Mouse (Mus musculus): ENCODE measurements around the gene Lsm3.

The Lsm3 gene

GRCm38 (mm10) chr6:91558565-91558964, 42.8 kb downstream of the Lsm3 start:
- no peak for DNase-seq (ENCODE audit: low read depth, low spot score)

DNA sequence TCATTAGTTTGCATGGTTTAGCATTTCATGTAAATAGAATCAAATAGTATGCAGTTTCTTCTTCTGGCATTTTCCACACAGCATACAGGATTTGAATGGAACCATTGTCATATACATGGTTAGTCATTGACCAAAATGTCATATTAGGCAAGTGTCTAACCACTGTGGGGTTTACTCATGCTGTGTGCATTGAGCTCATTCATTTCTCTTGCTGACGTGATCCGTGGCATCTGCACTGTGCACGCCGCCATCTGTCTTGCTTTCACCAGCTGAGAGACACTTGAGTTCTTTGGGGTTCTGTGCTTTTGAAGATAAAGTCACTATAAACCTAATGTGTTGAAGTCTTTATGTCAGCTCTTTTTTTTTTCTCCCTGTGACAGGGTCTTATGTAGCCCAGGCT, 43.6 kb downstream of the Lsm3 start:
- no peak for DNase-seq (ENCODE audit: low read depth, low spot score)

GRCm38 (mm10) chr6:91560186-91560585, 44.5 kb downstream of the Lsm3 start:
- DNase-seq (ENCODE audit: low read depth, low spot score), result no peak

DNA sequence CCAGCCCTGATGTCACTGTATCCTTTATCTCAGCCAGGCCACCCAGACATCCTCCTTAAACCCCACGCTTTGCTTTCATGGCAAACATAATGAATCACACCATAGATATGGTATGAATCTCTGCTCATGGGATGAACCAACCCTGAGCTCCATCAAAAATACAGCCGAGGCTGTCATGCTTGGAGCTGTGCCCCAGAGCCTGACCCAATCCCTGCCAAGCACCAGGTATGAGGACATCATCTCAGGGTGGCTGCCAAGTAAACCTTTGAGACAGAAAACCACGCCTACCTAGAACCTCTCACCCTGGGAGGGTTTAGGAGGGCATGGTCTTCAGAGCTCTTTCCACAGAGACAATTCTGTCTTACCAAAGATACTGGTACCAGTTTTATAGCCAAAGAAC, 47.3 kb downstream of the Lsm3 start:
- no peak for DNase-seq (ENCODE audit: low read depth, low spot score)

- DNase-seq (ENCODE audit: low read depth, low spot score), result no peak
Measured at GRCm38 (mm10) chr6:91566407-91566806, 50.7 kb downstream of the Lsm3 start.

Data from brain, embryonic 18.5 days (tissue).